Mouse (Mus musculus) spleen, adult 12 weeks (tissue): ENCODE measurements around the gene B3gnt3.
"Not testable (repeated sequence)": the region's sequence is repeated elsewhere in the genome, so short reads cannot be mapped to it uniquely, and the experiment has no call there.

Experiments used
- DNase-seq: peaks from one replicate; pipeline ENCODE4 v3.0.0; 2022; ENCODE audit warnings: low spot score

B3gnt3 gene

GRCm38 (mm10) chr8:71701414-71702086, at the start of gene B3gnt3:
Gene B3gnt3 (minus strand): TSS chr8:71701789.
- DNase-seq: no peak

GRCm38 (mm10) chr8:71749321-71750075, 47.9 kb upstream of the B3gnt3 start:
- not testable (repeated sequence) for DNase-seq

- not testable (repeated sequence) for DNase-seq
These were observed 45.5 kb upstream of the B3gnt3 start for GRCm38 (mm10) chr8:71747082-71747481.

- no peak for DNase-seq
These were observed 43.7 kb upstream of the B3gnt3 start for GRCm38 (mm10) chr8:71745322-71745721.

GRCm38 (mm10) chr8:71742783-71743182, 41.2 kb upstream of the B3gnt3 start:
- no peak for DNase-seq

GRCm38 (mm10) chr8:71741687-71742114, 40.1 kb upstream of the B3gnt3 start:
- DNase-seq: no peak

GRCm38 (mm10) chr8:71741226-71741625, 39.6 kb upstream of the B3gnt3 start:
- DNase-seq: no peak

- DNase-seq: not testable (repeated sequence)
These were observed 36.7 kb upstream of the B3gnt3 start for GRCm38 (mm10) chr8:71738316-71738715.

- DNase-seq: peak; percentile 55
These were observed 30.2 kb upstream of the B3gnt3 start for GRCm38 (mm10) chr8:71731652-71732230.

GRCm38 (mm10) chr8:71728826-71729620, 27.4 kb upstream of the B3gnt3 start:
- no peak for DNase-seq

GRCm38 (mm10) chr8:71728240-71728785, 26.7 kb upstream of the B3gnt3 start:
- no peak for DNase-seq

GRCm38 (mm10) chr8:71725122-71725924, 23.7 kb upstream of the B3gnt3 start, which contains the start of gene Fcho1:
Gene Fcho1 (minus strand): TSS chr8:71725716.
- DNase-seq: peak; percentile 87

- DNase-seq: no peak
These were observed 22.8 kb upstream of the B3gnt3 start for GRCm38 (mm10) chr8:71724389-71724788.

GRCm38 (mm10) chr8:71723047-71723551, 21.5 kb upstream of the B3gnt3 start:
- peak; percentile 77 for DNase-seq

- DNase-seq: no peak
These were observed 18.4 kb upstream of the B3gnt3 start for GRCm38 (mm10) chr8:71719928-71720457.

- DNase-seq: peak; percentile 65
These were observed 17.6 kb upstream of the B3gnt3 start for GRCm38 (mm10) chr8:71719218-71719617.

- DNase-seq: no peak
These were observed 16.7 kb upstream of the B3gnt3 start for GRCm38 (mm10) chr8:71718252-71718651.

GRCm38 (mm10) chr8:71717096-71717495, 15.5 kb upstream of the B3gnt3 start:
- no peak for DNase-seq

GRCm38 (mm10) chr8:71716561-71717053, 15.0 kb upstream of the B3gnt3 start:
- DNase-seq: no peak

GRCm38 (mm10) chr8:71715531-71715930, 13.9 kb upstream of the B3gnt3 start:
- DNase-seq: no peak
